ENCODE assay signal across 10 mouse cellular contexts in the genomic region with DNA sequence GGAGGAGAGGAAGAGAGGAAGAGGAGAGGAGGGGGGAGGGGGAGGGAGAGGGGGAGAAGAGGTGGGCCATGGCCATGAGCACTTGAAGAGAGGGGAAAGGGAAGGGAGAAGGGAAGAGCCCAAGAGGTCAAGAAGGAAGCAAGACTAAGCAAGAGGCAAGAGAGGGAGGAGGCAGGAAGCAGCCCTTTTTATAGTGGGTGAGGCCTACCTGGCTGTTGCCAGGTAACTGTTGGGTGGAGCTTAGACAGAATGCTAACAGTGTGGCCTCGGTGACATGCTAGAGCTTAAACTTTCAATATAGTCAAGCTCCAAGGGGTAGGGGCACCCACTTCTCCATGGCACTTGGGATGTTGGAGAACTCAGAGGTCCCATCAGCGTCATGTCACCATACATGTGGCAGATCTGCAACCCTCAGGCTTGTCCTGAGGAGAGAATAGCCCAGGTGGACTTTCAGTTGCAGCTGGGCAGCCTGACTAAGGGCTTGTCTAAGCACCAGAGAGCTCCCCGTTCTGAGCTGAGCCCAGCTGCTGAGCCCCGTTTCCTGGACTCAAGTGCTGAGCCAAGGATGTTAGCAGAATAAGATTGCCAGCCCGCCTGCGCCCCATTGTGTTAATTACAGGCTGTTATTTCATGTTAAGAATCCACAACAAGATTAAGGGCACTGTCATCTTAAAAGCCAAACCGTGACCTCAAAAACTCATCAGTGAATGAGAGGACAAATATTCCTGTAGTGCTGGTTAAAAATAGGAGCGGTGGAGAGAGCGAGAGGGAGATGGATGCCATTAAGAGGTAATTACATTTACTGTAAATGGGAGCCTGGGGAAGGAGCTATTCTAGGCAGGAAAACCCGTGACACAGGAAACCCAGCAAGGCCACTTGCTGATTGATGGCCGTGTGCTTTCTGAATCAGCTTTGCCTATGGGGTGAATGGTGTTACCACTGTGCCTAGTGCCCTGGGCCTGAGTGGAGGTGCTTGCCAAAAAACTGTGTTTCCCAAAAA. TPM values are rescaled to one million over a fixed set of nuclear protein-coding genes. Genes with fewer than 3 reads are reported as not detected.
DNase-seq lines count a peak whose midpoint lies in the region; ATAC-seq and TF ChIP-seq lines count a peak whose summit lies in the region.
"Had no signal": no experiment of that assay in that cellular context is flagged by ENCODE, and none has a peak within 500 bp of the region (broad histone marks: within the 10 kb centered on the region; RNA-seq: fewer than 3 reads in every experiment).

No protein-coding gene starts in this region.

- ATAC-seq in hindbrain, embryonic 13.5 days (ENCODE audit: low FRiP score), result peak; percentile 78
- ATAC-seq in forebrain, postnatal 0 days, result peak; percentile 44
- peak; percentile 79 for ATAC-seq in neural tube, embryonic 12.5 days (ENCODE audit: low FRiP score, low read depth)

- DNase-seq in hindbrain, embryonic 10.5 days (ENCODE audit: low spot score), result no peak
- peak; percentile 34 for DNase-seq in adrenal gland, postnatal 10 days
- DNase-seq in forebrain, postnatal 0 days, result peak; percentile 39
- DNase-seq in ovary, postnatal 10 days (ENCODE audit: low spot score), result no peak
- DNase-seq in limb, embryonic 10.5 days (ENCODE audit: low spot score), result no peak
- DNase-seq: kidney, postnatal 25 days had no signal

- H3K27ac ChIP-seq in hindbrain, embryonic 13.5 days, result peak overlapping the region; percentile 73; the same call in 1 of the 2 replicates
- no peak overlapping the region for H3K27ac ChIP-seq in hindbrain, embryonic 10.5 days
- H3K27ac ChIP-seq in forebrain, postnatal 0 days (ENCODE audit: low read depth, low read length), result no peak overlapping the region
- no peak overlapping the region for H3K27ac ChIP-seq in neural tube, embryonic 12.5 days
- H3K27ac ChIP-seq in limb, embryonic 10.5 days, result no peak overlapping the region
- H3K27ac ChIP-seq: limb, embryonic 15.5 days; midbrain, embryonic 10.5 days had no signal

- no peak overlapping the region for H3K4me2 ChIP-seq in hindbrain, embryonic 13.5 days
- no peak overlapping the region for H3K4me2 ChIP-seq in forebrain, postnatal 0 days (ENCODE audit: low read depth)
- H3K4me2 ChIP-seq in neural tube, embryonic 12.5 days (replicated peaks), result no peak overlapping the region
- H3K4me2 ChIP-seq: limb, embryonic 15.5 days had no signal

- 42% methylated on average over 11 of the region's 11 CpGs for WGBS in hindbrain, embryonic 13.5 days
- whole genome bisulfite sequencing in hindbrain, embryonic 10.5 days, result 62% methylated on average over 11 of the region's 11 CpGs
- WGBS in forebrain, postnatal 0 days, result 46% methylated on average over 11 of the region's 11 CpGs
- 24% methylated on average over 11 of the region's 11 CpGs for WGBS in neural tube, embryonic 12.5 days
- 62% methylated on average over 11 of the region's 11 CpGs for WGBS in limb, embryonic 10.5 days

- peaks cover 21% of the 10 kb centered on the region for H3K4me1 ChIP-seq in hindbrain, embryonic 13.5 days (replicated peaks)
- 0 out of 2 replicates have a peak, but pooled peaks cover 2% of the 10 kb centered on the region for H3K4me1 ChIP-seq in hindbrain, embryonic 10.5 days (replicated peaks)
- H3K4me1 ChIP-seq in forebrain, postnatal 0 days (ENCODE audit: insufficient read depth), result no peaks in the 10 kb centered on the region
- H3K4me1 ChIP-seq in neural tube, embryonic 12.5 days, result peaks cover 12% of the 10 kb centered on the region
- H3K4me1 ChIP-seq in limb, embryonic 10.5 days, result peaks cover 13% of the 10 kb centered on the region

- H3K36me3 ChIP-seq in hindbrain, embryonic 13.5 days, result no peaks in the 10 kb centered on the region
- H3K36me3 ChIP-seq in hindbrain, embryonic 10.5 days, result no peaks in the 10 kb centered on the region
- no peaks in the 10 kb centered on the region for H3K36me3 ChIP-seq in forebrain, postnatal 0 days (ENCODE audit: insufficient read depth)
- no peaks in the 10 kb centered on the region for H3K36me3 ChIP-seq in neural tube, embryonic 12.5 days
- H3K36me3 ChIP-seq in limb, embryonic 10.5 days, result no peaks in the 10 kb centered on the region
- H3K36me3 ChIP-seq: limb, embryonic 15.5 days; midbrain, embryonic 10.5 days had no signal

- H3K9ac ChIP-seq in hindbrain, embryonic 13.5 days, result no peak overlapping the region
- no peak overlapping the region for H3K9ac ChIP-seq in forebrain, postnatal 0 days
- H3K9ac ChIP-seq in neural tube, embryonic 12.5 days, result no peak overlapping the region
- H3K9ac ChIP-seq: limb, embryonic 15.5 days had no signal

- no peak for TF ChIP-seq CTCF in forebrain, postnatal 0 days (IDR thresholded peaks at IDR 0.05; ENCODE audit: low read depth)

- H3K9me3 ChIP-seq in hindbrain, embryonic 13.5 days, result no peaks in the 10 kb centered on the region
- H3K9me3 ChIP-seq in hindbrain, embryonic 10.5 days, result no peaks in the 10 kb centered on the region
- H3K9me3 ChIP-seq in forebrain, postnatal 0 days (ENCODE audit: low read length), result no peaks in the 10 kb centered on the region
- H3K9me3 ChIP-seq in neural tube, embryonic 12.5 days, result no peaks in the 10 kb centered on the region
- no peaks in the 10 kb centered on the region for H3K9me3 ChIP-seq in limb, embryonic 10.5 days (replicated peaks)
- H3K9me3 ChIP-seq: limb, embryonic 15.5 days; midbrain, embryonic 10.5 days had no signal

- H3K4me3 ChIP-seq in hindbrain, embryonic 13.5 days, result no peak overlapping the region
- H3K4me3 ChIP-seq in hindbrain, embryonic 10.5 days, result no peak overlapping the region
- H3K4me3 ChIP-seq in forebrain, postnatal 0 days (ENCODE audit: low read depth, low read length), result no peak overlapping the region
- H3K4me3 ChIP-seq in neural tube, embryonic 12.5 days, result no peak overlapping the region
- no peak overlapping the region for H3K4me3 ChIP-seq in limb, embryonic 10.5 days
- H3K4me3 ChIP-seq: limb, embryonic 15.5 days; midbrain, embryonic 10.5 days had no signal

- H3K27me3 ChIP-seq in hindbrain, embryonic 13.5 days, result no peaks in the 10 kb centered on the region
- no peaks in the 10 kb centered on the region for H3K27me3 ChIP-seq in hindbrain, embryonic 10.5 days (ENCODE audit: insufficient read depth, poor library complexity, severe bottlenecking)
- H3K27me3 ChIP-seq in forebrain, postnatal 0 days (ENCODE audit: insufficient read depth, low read length), result no peaks in the 10 kb centered on the region
- no peaks in the 10 kb centered on the region for H3K27me3 ChIP-seq in neural tube, embryonic 12.5 days (replicated peaks)
- H3K27me3 ChIP-seq in limb, embryonic 10.5 days (ENCODE audit: low read depth, poor library complexity, severe bottlenecking), result no peaks in the 10 kb centered on the region
- H3K27me3 ChIP-seq: limb, embryonic 15.5 days had no signal

RNA-seq across cellular contexts. Expression of a gene that starts 21.7 kb away (rescaled TPM):
- 157 and 169 TPM in 2 replicates for polyA plus RNA-seq in hindbrain, embryonic 13.5 days (2015; fragmentation: Nextera tagmentation; extraction: Ambion mirVana)
- polyA plus RNA-seq in hindbrain, embryonic 10.5 days (2016; fragmentation: Nextera tagmentation; extraction: Ambion mirVana), result 140 and 160 TPM in 2 replicates
- 10 to 100 TPM; 75.0 to 78.8 TPM for total RNA-seq in adrenal gland, postnatal 10 days (2021)
- total RNA-seq in forebrain, postnatal 0 days (2014; rRNA removed), result 58.4 and 73.2 TPM in 2 replicates
- polyA plus RNA-seq in forebrain, postnatal 0 days (2015; fragmentation: Nextera tagmentation; extraction: Ambion mirVana), result 157 and 159 TPM in 2 replicates
- polyA plus RNA-seq in neural tube, embryonic 12.5 days (2016; fragmentation: Nextera tagmentation; extraction: Ambion mirVana), result 170 and 175 TPM in 2 replicates
- polyA plus RNA-seq in limb, embryonic 10.5 days (2016; fragmentation: Nextera tagmentation; extraction: Ambion mirVana), result 148 and 150 TPM in 2 replicates

Comparison
In these comparisons a context has a peak if more than half of its experiments do, and no peak if none do; other contexts are left out.
1. DNase-seq: peak in adrenal gland, postnatal 10 days (single experiment) and forebrain, postnatal 0 days (single experiment); none in hindbrain, embryonic 10.5 days (single experiment), ovary, postnatal 10 days (single experiment) and limb, embryonic 10.5 days (single experiment).
2. Peak in every context shown above with its lines, with median percentiles within 50 percentile points of each other: ATAC-seq.